Mouse (Mus musculus) olfactory bulb, adult 2 months (tissue): ENCODE measurements around the gene Ecm2. TPM values are rescaled to one million over a fixed set of nuclear protein-coding genes. Genes with fewer than 3 reads are reported as not detected.

ENCODE experiments used
- H3K27ac ChIP-seq: fragments of 200-500 bp; 2 replicates; pipeline ENCODE4 v1.5.1; 2012; ENCODE audit warnings: low read depth, low read length; ENCODE audit not compliant: insufficient read depth
- H3K4me1 ChIP-seq: fragments of 200-500 bp; 2 replicates; pipeline ENCODE4 v1.6.1; 2012; ENCODE audit warnings: low read length; ENCODE audit not compliant: control insufficient read depth, insufficient read depth
- H3K4me3 ChIP-seq: fragments of 200-500 bp; 2 replicates; pipeline ENCODE4 v1.5.1; 2012; ENCODE audit warnings: mild to moderate bottlenecking, low read depth, low read length, moderate library complexity; ENCODE audit not compliant: insufficient read depth
- CTCF ChIP-seq: fragments of 200-500 bp; IDR thresholded peaks from 2 replicates; pipeline ENCODE4 v1.5.1; 2012; ENCODE audit warnings: low read depth, mild to moderate bottlenecking, low read length, moderate library complexity; ENCODE audit not compliant: insufficient read depth
- POLR2A ChIP-seq: fragments of 200-500 bp; IDR thresholded peaks from 2 replicates; pipeline ENCODE4 v1.6.1; 2012; ENCODE audit warnings: mild to moderate bottlenecking, low read depth, low read length, moderate library complexity; ENCODE audit not compliant: insufficient read depth
- WGBS: fragments of 180-500 bp; shearing (Covaris S2); methylation state at CpG from one replicate; pipeline ENCODE4 v1.1.7; 2018; 5-methylcytosine and 5-hydroxymethylcytosine counted together
- polyA plus RNA-seq: library from polyadenylated mRNA; stranded (reverse); fragments of >200 nt; gene quantifications from 2 replicates; pipeline ENCODE4 v1.2.4, GENCODE M21; 2012; ENCODE audit warnings: low replicate concordance; ENCODE audit not compliant: missing spikeins, insufficient read depth, insufficient read length

Ecm2 gene
- not detected in 2 replicates for polyA plus RNA-seq

DNA sequence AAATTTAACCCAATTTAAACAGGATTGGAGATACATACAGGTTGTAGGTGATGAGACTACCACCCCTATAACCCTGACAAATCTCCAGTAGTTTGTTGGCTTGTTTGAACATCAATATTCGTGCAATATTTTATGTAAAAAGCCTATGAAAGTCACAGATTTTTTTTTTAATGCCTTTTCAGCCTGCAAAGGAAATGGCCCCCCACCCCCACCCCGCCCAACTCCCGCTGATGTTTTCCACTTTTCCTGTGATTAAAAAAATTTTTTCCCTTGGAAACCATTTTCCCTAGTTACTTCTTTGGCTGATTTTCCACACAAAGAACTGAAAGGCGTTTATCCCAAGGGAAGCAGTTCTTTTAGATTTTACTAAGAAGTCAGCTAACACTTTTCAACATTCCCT is at the start of gene Ecm2:
Gene Ecm2 (plus strand): TSS at position 301 of the 400 bp plus-strand sequence.
- Histone ChIP-seq H3K4me1 (no peaks in the 10 kb centered on the region), H3K4me3 (no peak within 1 kb of the TSS), H3K27ac (no peak within 1 kb of the TSS)
- TF ChIP-seq POLR2A (no peak), CTCF (no peak)
- 39% methylated on average over 4 of the region's 4 CpGs for WGBS

- TF ChIP-seq POLR2A: no peak
- no peak for TF ChIP-seq CTCF
- WGBS: 92% methylated on average over 4 of the region's 4 CpGs
- Histone ChIP-seq H3K4me1 (no peaks in the 10 kb centered on the region), H3K27ac (peak overlapping the region; percentile 76; the same call in 1 of the 2 replicates), H3K4me3 (no peak overlapping the region)
Measured at GRCm38 (mm10) chr13:49460276-49460675, 44.3 kb upstream of the Ecm2 start.

GRCm38 (mm10) chr13:49460692-49461414 is 43.8 kb upstream of the Ecm2 start:
- H3K4me3 ChIP-seq: no peak overlapping the region
- peak overlapping the region; percentile 76 for H3K27ac ChIP-seq
- H3K4me1 ChIP-seq: no peaks in the 10 kb centered on the region
- TF ChIP-seq POLR2A: no peak
- TF ChIP-seq CTCF: no peak
- WGBS: 51% methylated on average over 5 of the region's 5 CpGs

DNA sequence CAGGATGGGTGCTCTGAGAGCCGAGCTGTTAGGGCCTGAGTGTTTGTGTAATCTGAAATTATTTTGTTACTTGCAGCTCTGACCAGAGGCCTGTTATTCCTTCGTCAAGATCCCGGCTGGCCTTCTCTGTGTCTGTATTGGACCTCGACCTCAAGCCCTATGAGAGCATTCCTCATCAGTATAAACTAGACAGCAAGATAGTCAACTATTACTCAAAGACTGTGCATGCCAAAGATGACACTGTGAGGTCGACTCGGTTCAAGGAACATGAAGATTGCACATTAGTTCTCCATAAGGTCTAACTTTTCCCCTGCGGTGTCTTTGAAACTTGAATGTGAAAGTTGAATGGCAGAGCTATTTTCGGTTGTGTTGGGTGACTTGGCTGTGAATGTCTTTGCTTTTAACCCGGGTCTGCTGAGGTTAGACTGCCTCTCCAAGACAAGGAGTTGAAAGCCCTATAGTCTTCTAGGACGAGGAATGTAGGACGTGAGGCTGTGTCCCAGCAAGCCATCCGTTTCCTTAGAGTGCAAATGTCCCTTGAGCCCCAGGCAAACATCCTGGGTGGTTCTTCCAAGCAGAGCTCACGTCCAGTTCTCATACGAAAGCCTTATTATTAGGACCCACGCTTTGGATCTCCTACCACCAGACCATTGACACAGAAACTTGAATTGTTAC is 43.0 kb upstream of the Ecm2 start:
- 83% methylated on average over 15 of the region's 15 CpGs for WGBS
- H3K4me1 ChIP-seq: no peaks in the 10 kb centered on the region
- H3K4me3 ChIP-seq: no peak overlapping the region
- H3K27ac ChIP-seq: peak overlapping the region; percentile 39; the same call in 1 of the 2 replicates
- TF ChIP-seq CTCF (no peak), POLR2A (no peak)

DNA sequence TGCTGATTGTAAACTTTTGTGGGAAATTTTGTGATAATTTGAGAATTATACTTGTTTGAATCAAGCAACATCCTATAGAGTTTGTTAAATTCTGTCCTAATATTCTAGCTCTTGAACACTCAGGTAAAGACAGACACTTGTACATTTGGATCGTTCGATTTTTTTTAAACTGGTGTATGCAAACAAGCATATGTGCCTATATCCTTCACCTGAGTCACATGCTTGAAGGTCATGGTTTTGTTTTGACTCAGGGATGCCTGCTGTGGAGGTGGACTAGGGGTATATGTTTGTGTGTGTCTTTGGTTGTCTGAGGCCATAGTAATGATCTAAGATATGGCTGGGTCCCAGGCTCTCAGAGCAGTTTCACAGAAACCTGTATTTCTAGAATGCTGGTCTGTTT is 41.7 kb upstream of the Ecm2 start:
- 95% methylated on average over 2 of the region's 2 CpGs for WGBS
- 0 out of 2 replicates have a peak, but pooled peaks cover 2% of the 10 kb centered on the region for H3K4me1 ChIP-seq
- H3K27ac ChIP-seq: no peak overlapping the region
- TF ChIP-seq POLR2A: no peak
- no peak for TF ChIP-seq CTCF
- H3K4me3 ChIP-seq: no peak overlapping the region

DNA sequence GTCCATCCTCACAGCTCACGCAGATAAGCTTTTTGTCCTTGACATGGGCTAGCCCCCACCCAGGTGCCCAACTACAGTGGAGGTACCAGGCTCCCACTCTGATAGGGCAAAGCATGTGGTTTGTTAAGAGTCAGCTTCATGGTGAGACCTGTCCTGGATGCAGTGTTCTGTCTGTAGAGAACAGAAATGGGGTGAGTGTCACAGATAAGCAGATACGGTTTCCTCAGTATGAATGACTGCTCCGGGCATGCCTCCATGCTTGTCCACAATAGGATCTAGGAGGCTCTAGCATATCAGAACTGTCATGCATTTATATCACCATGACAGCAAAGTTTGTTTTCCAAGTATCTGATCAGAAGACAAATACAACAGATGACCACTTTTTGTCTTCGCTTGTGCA is 38.7 kb upstream of the Ecm2 start:
- 98% methylated on average over 4 of the region's 4 CpGs for WGBS
- Histone ChIP-seq H3K4me1 (0 out of 2 replicates have a peak, but pooled peaks cover 6% of the 10 kb centered on the region), H3K27ac (no peak overlapping the region), H3K4me3 (no peak overlapping the region)
- TF ChIP-seq CTCF (no peak), POLR2A (no peak)

- Histone ChIP-seq H3K4me3 (no peak overlapping the region), H3K4me1 (0 out of 2 replicates have a peak, but pooled peaks cover 6% of the 10 kb centered on the region), H3K27ac (no peak overlapping the region)
- TF ChIP-seq CTCF: no peak
- TF ChIP-seq POLR2A: no peak
- WGBS: 66% methylated on average over 11 of the region's 11 CpGs
Measured at GRCm38 (mm10) chr13:49466393-49467075, 38.1 kb upstream of the Ecm2 start.

DNA sequence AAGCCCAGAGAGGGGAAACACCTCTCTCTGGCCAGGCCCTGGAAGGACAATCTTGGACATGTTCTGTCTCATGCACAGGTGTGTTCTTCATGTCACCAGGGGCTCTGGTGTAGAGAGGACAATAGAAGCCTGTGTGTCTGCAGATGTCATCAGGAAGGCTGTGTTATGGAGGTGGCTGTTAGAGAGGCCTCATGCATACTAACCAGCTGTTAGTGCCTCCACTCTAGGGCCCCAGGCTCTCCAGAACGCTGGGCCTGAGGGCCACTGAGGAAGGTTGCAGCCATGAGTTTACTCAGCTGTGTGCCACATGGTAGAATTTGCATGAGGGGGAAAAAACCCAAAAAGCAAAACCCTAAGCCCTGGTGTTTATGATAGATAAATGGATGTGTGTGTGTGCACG is 37.0 kb upstream of the Ecm2 start:
- Histone ChIP-seq H3K27ac (no peak overlapping the region), H3K4me1 (0 out of 2 replicates have a peak, but pooled peaks cover 6% of the 10 kb centered on the region), H3K4me3 (no peak overlapping the region)
- no peak for TF ChIP-seq POLR2A
- TF ChIP-seq CTCF: no peak
- 85% methylated on average over 2 of the region's 2 CpGs for WGBS
